Mouse (Mus musculus): Measurements from ENCODE around the gene Spred2.

- no peak for TF ChIP-seq POLR2A (IDR thresholded peaks at IDR 0.05; ENCODE audit: control insufficient read depth, extremely low read depth, insufficient read depth, low read length, poor library complexity)
- no peak for TF ChIP-seq CTCF (IDR thresholded peaks at IDR 0.05; ENCODE audit: borderline replicate concordance, control insufficient read depth, extremely low read depth, insufficient read depth, low read length, poor library complexity)
Observed at GRCm38 (mm10) chr11:20038723-20039122, 114.5 kb downstream of the Spred2 start.

Measured in thymus, adult 2 months (tissue).